Mouse (Mus musculus): ENCODE measurements at regions not wholly inside any gene's neighbourhood (a gene's known extent, or its start where the extent isn't known, plus 50 kb on each side); places are given as distances from the start of the nearest gene placed in this dataset.
"Not testable (repeated sequence)": the region's sequence is repeated elsewhere in the genome, so short reads cannot be mapped to it uniquely, and the experiment has no call there.

- Histone ChIP-seq H3K4me1 (ENCODE audit: control insufficient read depth, insufficient read depth, low read length) (no peaks in the 10 kb centered on the region), H3K9me3 (replicated peaks; ENCODE audit: control insufficient read depth, low read length) (no peaks in the 10 kb centered on the region), H3K4me3 (ENCODE audit: low read depth, low read length) (no peak overlapping the region), H3K27ac (replicated peaks; ENCODE audit: low read depth, low read length) (no peak overlapping the region), H3K4me2 (ENCODE audit: low read depth, low read length) (no peak overlapping the region), H3K36me3 (replicated peaks; ENCODE audit: control insufficient read depth, insufficient read depth, low read depth, low read length) (no peaks in the 10 kb centered on the region), H3K9ac (replicated peaks; ENCODE audit: low read length) (no peak overlapping the region), H3K27me3 (ENCODE audit: control insufficient read depth, insufficient read depth, low read length) (no peaks in the 10 kb centered on the region)
- no peak for ATAC-seq (replicated peaks; ENCODE audit: insufficient number of reproducible peaks, low FRiP score, low TSS enrichment, low read depth)
- DNase-seq (ENCODE audit: low spot score), result no peak
These were observed 91.2 kb downstream of the Gm9817 start for GRCm38 (mm10) chr13:45169716-45170115.

GRCm38 (mm10) chr13:45173139-45173538 is 94.6 kb downstream of the Gm9817 start:
- Histone ChIP-seq H3K9me3 (replicated peaks; ENCODE audit: control insufficient read depth, low read length) (no peaks in the 10 kb centered on the region), H3K4me3 (ENCODE audit: low read depth, low read length) (no peak overlapping the region), H3K27me3 (ENCODE audit: control insufficient read depth, insufficient read depth, low read length) (no peaks in the 10 kb centered on the region), H3K4me2 (ENCODE audit: low read depth, low read length) (no peak overlapping the region), H3K36me3 (replicated peaks; ENCODE audit: control insufficient read depth, insufficient read depth, low read depth, low read length) (no peaks in the 10 kb centered on the region), H3K4me1 (ENCODE audit: control insufficient read depth, insufficient read depth, low read length) (no peaks in the 10 kb centered on the region), H3K9ac (replicated peaks; ENCODE audit: low read length) (no peak overlapping the region), H3K27ac (replicated peaks; ENCODE audit: low read depth, low read length) (no peak overlapping the region)
- ATAC-seq (replicated peaks; ENCODE audit: insufficient number of reproducible peaks, low FRiP score, low TSS enrichment, low read depth) (no peak), DNase-seq (ENCODE audit: low spot score) (no peak)
- 89% methylated on average over 9 of the region's 9 CpGs for WGBS

GRCm38 (mm10) chr13:45175711-45176205 is 97.3 kb downstream of the Gm9817 start:
- not testable (repeated sequence) for H3K4me2 ChIP-seq (ENCODE audit: low read depth, low read length); H3K9ac ChIP-seq (replicated peaks; ENCODE audit: low read length); H3K36me3 ChIP-seq (replicated peaks; ENCODE audit: control insufficient read depth, insufficient read depth, low read depth, low read length); H3K27ac ChIP-seq (replicated peaks; ENCODE audit: low read depth, low read length); ATAC-seq (replicated peaks; ENCODE audit: insufficient number of reproducible peaks, low FRiP score, low TSS enrichment, low read depth); DNase-seq (ENCODE audit: low spot score); H3K9me3 ChIP-seq (replicated peaks; ENCODE audit: control insufficient read depth, low read length); H3K4me1 ChIP-seq (ENCODE audit: control insufficient read depth, insufficient read depth, low read length); H3K27me3 ChIP-seq (ENCODE audit: control insufficient read depth, insufficient read depth, low read length); H3K4me3 ChIP-seq (ENCODE audit: low read depth, low read length)
- WGBS, result 88% methylated on average over 3 of the region's 3 CpGs

GRCm38 (mm10) chr13:45181529-45182230 is 103.2 kb downstream of the Gm9817 start:
- Histone ChIP-seq H3K4me1 (ENCODE audit: control insufficient read depth, insufficient read depth, low read length) (no peaks in the 10 kb centered on the region), H3K27me3 (ENCODE audit: control insufficient read depth, insufficient read depth, low read length) (no peaks in the 10 kb centered on the region), H3K4me2 (ENCODE audit: low read depth, low read length) (no peak overlapping the region), H3K9me3 (replicated peaks; ENCODE audit: control insufficient read depth, low read length) (no peaks in the 10 kb centered on the region), H3K9ac (replicated peaks; ENCODE audit: low read length) (no peak overlapping the region), H3K4me3 (ENCODE audit: low read depth, low read length) (no peak overlapping the region), H3K36me3 (replicated peaks; ENCODE audit: control insufficient read depth, insufficient read depth, low read depth, low read length) (no peaks in the 10 kb centered on the region), H3K27ac (replicated peaks; ENCODE audit: low read depth, low read length) (no peak overlapping the region)
- DNase-seq (ENCODE audit: low spot score), result no peak
- WGBS, result 100% methylated on average over 1 of the region's 1 CpGs
- ATAC-seq (replicated peaks; ENCODE audit: insufficient number of reproducible peaks, low FRiP score, low TSS enrichment, low read depth), result no peak

GRCm38 (mm10) chr13:45189389-45189788 is 110.9 kb downstream of the Gm9817 start:
- H3K4me2 ChIP-seq (ENCODE audit: low read depth, low read length), result no peak overlapping the region

GRCm38 (mm10) chr13:45190151-45190550 is 111.7 kb downstream of the Gm9817 start:
- no peak overlapping the region for H3K4me2 ChIP-seq (ENCODE audit: low read depth, low read length)
- no peak for DNase-seq (ENCODE audit: low spot score)
- no peaks in the 10 kb centered on the region for H3K4me1 ChIP-seq (ENCODE audit: control insufficient read depth, insufficient read depth, low read length)
- H3K27ac ChIP-seq (replicated peaks; ENCODE audit: low read depth, low read length), result no peak overlapping the region
- H3K9me3 ChIP-seq (replicated peaks; ENCODE audit: control insufficient read depth, low read length), result no peaks in the 10 kb centered on the region
- ATAC-seq (replicated peaks; ENCODE audit: insufficient number of reproducible peaks, low FRiP score, low TSS enrichment, low read depth), result no peak
- WGBS, result 41% methylated on average over 4 of the region's 4 CpGs
- no peak overlapping the region for H3K9ac ChIP-seq (replicated peaks; ENCODE audit: low read length)
- H3K36me3 ChIP-seq (replicated peaks; ENCODE audit: control insufficient read depth, insufficient read depth, low read depth, low read length), result no peaks in the 10 kb centered on the region
- H3K4me3 ChIP-seq (ENCODE audit: low read depth, low read length), result no peak overlapping the region
- H3K27me3 ChIP-seq (ENCODE audit: control insufficient read depth, insufficient read depth, low read length), result no peaks in the 10 kb centered on the region

More at GRCm38 (mm10) chr13:45189389-45189788, 110.9 kb downstream of the Gm9817 start:
- Histone ChIP-seq H3K4me3 (ENCODE audit: low read depth, low read length) (no peak overlapping the region), H3K27me3 (ENCODE audit: control insufficient read depth, insufficient read depth, low read length) (no peaks in the 10 kb centered on the region), H3K27ac (replicated peaks; ENCODE audit: low read depth, low read length) (no peak overlapping the region), H3K9me3 (replicated peaks; ENCODE audit: control insufficient read depth, low read length) (no peaks in the 10 kb centered on the region), H3K36me3 (replicated peaks; ENCODE audit: control insufficient read depth, insufficient read depth, low read depth, low read length) (no peaks in the 10 kb centered on the region), H3K4me1 (ENCODE audit: control insufficient read depth, insufficient read depth, low read length) (no peaks in the 10 kb centered on the region), H3K9ac (replicated peaks; ENCODE audit: low read length) (no peak overlapping the region)
- DNase-seq (ENCODE audit: low spot score), result no peak
- ATAC-seq (replicated peaks; ENCODE audit: insufficient number of reproducible peaks, low FRiP score, low TSS enrichment, low read depth), result no peak
- whole genome bisulfite sequencing, result 75% methylated on average over 6 of the region's 6 CpGs

- WGBS, result 52% methylated on average over 8 of the region's 8 CpGs
- Histone ChIP-seq H3K9me3 (replicated peaks; ENCODE audit: control insufficient read depth, low read length) (no peaks in the 10 kb centered on the region), H3K9ac (replicated peaks; ENCODE audit: low read length) (no peak overlapping the region)
These were observed 113.6 kb downstream of the Gm9817 start for GRCm38 (mm10) chr13:45192079-45192478.

GRCm38 (mm10) chr13:45195562-45195961 is 117.1 kb downstream of the Gm9817 start:
- no peak for DNase-seq (ENCODE audit: low spot score)
- Histone ChIP-seq H3K4me2 (ENCODE audit: low read depth, low read length) (no peak overlapping the region), H3K9me3 (replicated peaks; ENCODE audit: control insufficient read depth, low read length) (no peaks in the 10 kb centered on the region), H3K9ac (replicated peaks; ENCODE audit: low read length) (no peak overlapping the region), H3K27ac (replicated peaks; ENCODE audit: low read depth, low read length) (no peak overlapping the region), H3K4me3 (ENCODE audit: low read depth, low read length) (no peak overlapping the region), H3K27me3 (ENCODE audit: control insufficient read depth, insufficient read depth, low read length) (no peaks in the 10 kb centered on the region), H3K4me1 (ENCODE audit: control insufficient read depth, insufficient read depth, low read length) (no peaks in the 10 kb centered on the region), H3K36me3 (replicated peaks; ENCODE audit: control insufficient read depth, insufficient read depth, low read depth, low read length) (no peaks in the 10 kb centered on the region)
- no peak for ATAC-seq (replicated peaks; ENCODE audit: insufficient number of reproducible peaks, low FRiP score, low TSS enrichment, low read depth)
- WGBS, result 78% methylated on average over 2 of the region's 2 CpGs

More at GRCm38 (mm10) chr13:45192079-45192478, 113.6 kb downstream of the Gm9817 start:
- DNase-seq (ENCODE audit: low spot score), result no peak
- no peaks in the 10 kb centered on the region for H3K27me3 ChIP-seq (ENCODE audit: control insufficient read depth, insufficient read depth, low read length)
- H3K4me3 ChIP-seq (ENCODE audit: low read depth, low read length), result no peak overlapping the region
- no peaks in the 10 kb centered on the region for H3K36me3 ChIP-seq (replicated peaks; ENCODE audit: control insufficient read depth, insufficient read depth, low read depth, low read length)
- ATAC-seq (replicated peaks; ENCODE audit: insufficient number of reproducible peaks, low FRiP score, low TSS enrichment, low read depth), result no peak
- H3K27ac ChIP-seq (replicated peaks; ENCODE audit: low read depth, low read length), result no peak overlapping the region
- H3K4me2 ChIP-seq (ENCODE audit: low read depth, low read length), result no peak overlapping the region
- H3K4me1 ChIP-seq (ENCODE audit: control insufficient read depth, insufficient read depth, low read length), result no peaks in the 10 kb centered on the region
